Mouse (Mus musculus) lung, postnatal 0 days (tissue): Measurements from ENCODE around the gene Engase.

ENCODE experiments used
- CTCF ChIP-seq: IDR thresholded peaks from 2 replicates; pipeline ENCODE4 v1.5.1; 2016; ENCODE audit warnings: antibody characterized with exemption, mild to moderate bottlenecking
- EP300 ChIP-seq: IDR thresholded peaks from 2 replicates; pipeline ENCODE4 v1.6.1; 2016; ENCODE audit warnings: antibody characterized with exemption, mild to moderate bottlenecking, control low read depth

- TF ChIP-seq CTCF (no peak), EP300 (no peak)
These were observed 3.5 kb upstream of the Engase start for GRCm38 (mm10) chr11:118473161-118473560.
